Mouse (Mus musculus) frontal cortex, postnatal 14 days (tissue): ENCODE results near the gene Gm5965.
"Not testable (repeated sequence)": the region's sequence is repeated elsewhere in the genome, so short reads cannot be mapped to it uniquely, and the experiment has no call there.

Experiments
- DNase-seq, 2 experiments: peaks; one replicate each; pipeline ENCODE4 v3.0.0; 2022; ENCODE audit warnings: low spot score in 2 of 2

Gene Gm5965

GRCm38 (mm10) chr16:88777596-88777995 is at the start of gene Gm5965:
Gene Gm5965, plus strand, starts transcription at chr16:88777896.
- no peak for DNase-seq

DNA sequence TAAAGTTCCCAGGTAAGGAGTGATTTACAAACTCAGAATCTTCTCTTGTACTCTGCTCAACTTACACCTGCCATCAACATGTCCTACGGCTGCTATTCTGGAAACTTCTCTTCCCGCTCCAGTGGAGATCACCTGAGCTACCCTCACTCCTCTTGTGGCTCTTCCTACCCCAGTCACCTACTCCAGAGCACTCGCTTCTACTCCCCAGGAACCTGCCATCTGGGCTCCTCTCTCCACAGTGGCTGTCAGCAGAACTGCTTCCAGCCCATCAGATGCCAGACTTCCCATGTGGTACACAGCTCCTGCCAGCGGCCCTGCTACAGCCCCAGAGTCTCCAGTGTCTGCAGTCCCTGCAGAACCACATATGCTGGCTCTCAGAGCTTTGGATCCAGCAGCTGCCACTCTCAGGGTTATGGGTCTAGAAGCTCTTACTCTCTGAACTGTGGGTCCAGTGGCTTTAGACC is 48.9 kb upstream of the Gm5965 start, which contains the start of gene Krtap13-1:
Gene Krtap13-1, plus strand, starts transcription at position 51 of the 464 bp plus-strand sequence.
- no peak for DNase-seq

DNA sequence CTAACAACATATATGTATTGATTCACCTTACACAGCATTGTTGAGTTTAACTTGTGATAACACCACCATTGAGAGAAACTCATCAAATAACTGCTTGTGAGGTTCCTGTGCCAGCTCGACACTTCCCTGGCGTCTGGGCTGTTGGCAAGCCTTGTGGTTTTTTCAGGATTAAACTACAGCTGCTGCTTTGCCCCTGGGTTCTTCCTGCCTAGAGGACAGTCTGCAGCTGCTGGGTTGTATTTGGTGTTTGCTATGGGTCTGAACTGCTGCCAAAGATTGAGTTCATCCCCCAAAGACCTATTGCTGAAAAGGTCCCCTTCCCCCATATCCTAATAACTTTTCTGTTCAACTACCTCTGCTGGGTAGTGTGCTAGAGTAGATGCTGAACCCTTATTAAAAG is 42.3 kb upstream of the Gm5965 start:
- DNase-seq = no peak

GRCm38 (mm10) chr16:88744750-88745340 is 32.9 kb upstream of the Gm5965 start:
- DNase-seq = no peak

DNA sequence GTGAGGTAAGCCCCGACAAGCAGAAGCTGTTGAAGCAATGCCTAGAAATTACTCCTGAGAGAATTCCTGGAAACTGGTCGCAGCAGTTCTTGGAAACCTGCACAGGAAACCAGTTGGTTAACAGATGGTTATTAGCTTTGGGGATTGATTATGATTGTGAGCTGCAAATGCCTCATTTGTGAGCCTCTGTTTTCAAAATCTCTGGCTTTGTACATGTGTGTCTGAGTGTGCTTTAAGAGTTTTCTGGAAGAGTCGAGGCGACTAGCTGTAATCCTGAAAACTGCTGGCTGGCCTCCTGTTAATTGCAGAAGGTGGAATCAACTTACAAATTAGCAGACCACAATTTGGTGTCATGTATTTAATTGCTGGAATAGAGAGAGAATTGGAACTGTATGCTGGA is 29.8 kb upstream of the Gm5965 start:
- DNase-seq = no peak

GRCm38 (mm10) chr16:88751535-88751934 is 26.2 kb upstream of the Gm5965 start, which contains the start of gene Krtap13:
Gene Krtap13, minus strand, starts transcription at chr16:88751635.
- not testable (repeated sequence) for DNase-seq

GRCm38 (mm10) chr16:88758547-88758946 is 19.1 kb upstream of the Gm5965 start, which contains the start of gene 2310034C09Rik:
Gene 2310034C09Rik, plus strand, starts transcription at chr16:88758847.
- not testable (repeated sequence) for DNase-seq

GRCm38 (mm10) chr16:88774106-88774505 is 3.6 kb upstream of the Gm5965 start, which contains the start of gene 2310057N15Rik:
Gene 2310057N15Rik, minus strand, starts transcription at chr16:88774206.
- no peak for DNase-seq

- DNase-seq = no peak
These were observed 9.1 kb downstream of the Gm5965 start for GRCm38 (mm10) chr16:88786786-88787185.

DNA sequence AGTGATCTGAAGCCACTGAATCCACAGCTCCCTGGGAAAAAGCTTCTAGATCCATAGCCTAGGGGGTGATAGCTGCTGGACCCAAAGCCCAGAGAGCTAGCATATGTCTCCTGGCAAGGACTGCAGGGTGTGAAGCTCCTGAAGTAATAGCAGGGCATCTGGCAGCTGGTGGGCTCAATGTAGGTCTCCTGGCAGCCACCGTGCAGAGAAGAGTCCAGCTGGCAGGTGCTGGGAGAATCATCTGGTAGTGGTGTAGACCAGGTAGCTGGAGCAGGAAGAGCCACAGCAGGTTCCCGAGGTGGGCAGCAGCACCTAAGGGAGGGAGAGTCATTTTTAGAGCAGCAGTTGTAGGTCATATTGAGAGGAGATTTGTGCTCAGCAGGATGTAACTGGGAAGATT is 34.1 kb downstream of the Gm5965 start, which contains the start of gene Gm20741:
Gene Gm20741, minus strand, starts transcription at position 394 of the 400 bp plus-strand sequence.
- DNase-seq = no peak

DNA sequence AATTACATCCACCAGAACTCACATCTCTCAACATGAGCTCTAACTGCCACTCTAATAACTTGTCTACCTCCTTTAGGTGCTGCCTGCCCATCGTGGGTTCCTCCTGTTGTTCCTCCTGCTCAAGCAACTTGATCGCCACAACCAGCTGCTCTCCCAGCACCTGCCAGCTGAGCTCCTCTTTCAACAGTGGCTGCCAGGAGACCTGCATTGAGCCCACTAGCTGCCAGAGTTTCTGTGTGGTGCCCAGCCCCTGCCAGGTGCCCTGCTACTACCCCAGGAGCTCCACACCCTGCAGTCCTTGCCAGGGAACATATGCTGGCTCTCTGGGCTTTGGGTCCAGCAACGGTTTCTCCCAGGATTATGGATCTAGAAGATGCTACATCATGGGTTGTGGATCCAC is 42.4 kb downstream of the Gm5965 start, which contains the start of gene Krtap15:
Gene Krtap15, plus strand, starts transcription at position 150 of the 400 bp plus-strand sequence.
- DNase-seq = no peak

DNA sequence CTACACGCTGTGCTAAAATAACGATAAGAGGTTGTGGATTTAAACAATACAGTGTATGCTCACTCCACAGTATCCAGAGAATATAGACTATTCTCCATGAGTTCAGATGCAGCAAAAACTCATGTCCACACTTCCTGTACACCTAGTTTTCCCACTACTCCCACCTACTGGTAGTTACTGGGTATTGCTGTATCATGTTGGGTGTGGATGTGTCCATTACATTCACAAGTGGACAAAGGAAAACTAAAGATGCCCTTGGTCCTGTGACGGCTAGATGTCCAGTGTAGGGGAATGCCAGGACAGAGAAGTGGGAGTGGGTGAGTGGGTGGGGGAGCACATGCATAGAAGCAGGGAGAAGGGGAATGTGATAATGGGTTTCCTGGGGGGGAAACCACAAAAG is 46.0 kb downstream of the Gm5965 start:
- DNase-seq = no peak

- no peak for DNase-seq
These were observed 48.5 kb downstream of the Gm5965 start, which contains the start of gene Krtap14 for GRCm38 (mm10) chr16:88826095-88826652. Gene Krtap14, minus strand, starts transcription at chr16:88826145.

GRCm38 (mm10) chr16:88826978-88827377 is 49.3 kb downstream of the Gm5965 start:
- DNase-seq = no peak
